Mouse (Mus musculus) olfactory bulb, adult 2 months (tissue): Measurements from ENCODE around the gene Ctnnd2. TPM values are rescaled to one million over a fixed set of nuclear protein-coding genes. Genes with fewer than 3 reads are reported as not detected.

ENCODE experiments used
- H3K27ac ChIP-seq: fragments of 200-500 bp; 2 replicates; pipeline ENCODE4 v1.5.1; 2012; ENCODE audit warnings: low read depth, low read length; ENCODE audit not compliant: insufficient read depth
- H3K4me1 ChIP-seq: fragments of 200-500 bp; 2 replicates; pipeline ENCODE4 v1.6.1; 2012; ENCODE audit warnings: low read length; ENCODE audit not compliant: control insufficient read depth, insufficient read depth
- H3K4me3 ChIP-seq: fragments of 200-500 bp; 2 replicates; pipeline ENCODE4 v1.5.1; 2012; ENCODE audit warnings: mild to moderate bottlenecking, low read depth, low read length, moderate library complexity; ENCODE audit not compliant: insufficient read depth
- CTCF ChIP-seq: fragments of 200-500 bp; IDR thresholded peaks from 2 replicates; pipeline ENCODE4 v1.5.1; 2012; ENCODE audit warnings: low read depth, mild to moderate bottlenecking, low read length, moderate library complexity; ENCODE audit not compliant: insufficient read depth
- POLR2A ChIP-seq: fragments of 200-500 bp; IDR thresholded peaks from 2 replicates; pipeline ENCODE4 v1.6.1; 2012; ENCODE audit warnings: mild to moderate bottlenecking, low read depth, low read length, moderate library complexity; ENCODE audit not compliant: insufficient read depth
- WGBS: fragments of 180-500 bp; shearing (Covaris S2); methylation state at CpG from one replicate; pipeline ENCODE4 v1.1.7; 2018; 5-methylcytosine and 5-hydroxymethylcytosine counted together
- polyA plus RNA-seq: library from polyadenylated mRNA; stranded (reverse); fragments of >200 nt; gene quantifications from 2 replicates; pipeline ENCODE4 v1.2.4, GENCODE M21; 2012; ENCODE audit warnings: low replicate concordance; ENCODE audit not compliant: missing spikeins, insufficient read depth, insufficient read length

The Ctnnd2 gene
- polyA plus RNA-seq, 1 experiment = not detected

- Histone ChIP-seq H3K27ac (no peak overlapping the region), H3K4me1 (peaks cover 4% of the 10 kb centered on the region), H3K4me3 (no peak overlapping the region)
- TF ChIP-seq POLR2A = no peak
- TF ChIP-seq CTCF = no peak
- WGBS = 6% methylated on average over 6 of the region's 6 CpGs
These were observed 568.3 kb downstream of the Ctnnd2 start for GRCm38 (mm10) chr15:30740728-30741127.

- Histone ChIP-seq H3K4me1 (peaks cover 2% of the 10 kb centered on the region; the same call in 1 of the 2 replicates), H3K27ac (no peak overlapping the region), H3K4me3 (no peak overlapping the region)
- WGBS = 87% methylated on average over 2 of the region's 2 CpGs
- TF ChIP-seq POLR2A (no peak), CTCF (no peak)
These were observed 585.6 kb downstream of the Ctnnd2 start for GRCm38 (mm10) chr15:30757991-30758390.

- Histone ChIP-seq H3K27ac (no peak overlapping the region), H3K4me3 (no peak overlapping the region), H3K4me1 (peaks cover 4% of the 10 kb centered on the region; the same call in 1 of the 2 replicates)
- TF ChIP-seq POLR2A (no peak), CTCF (no peak)
- WGBS = 82% methylated on average over 5 of the region's 5 CpGs
These were observed 589.8 kb downstream of the Ctnnd2 start for GRCm38 (mm10) chr15:30762211-30762610.

GRCm38 (mm10) chr15:30762695-30763285, 590.4 kb downstream of the Ctnnd2 start:
- Histone ChIP-seq H3K27ac (no peak overlapping the region), H3K4me1 (peaks cover 4% of the 10 kb centered on the region; the same call in 1 of the 2 replicates), H3K4me3 (no peak overlapping the region)
- WGBS = 64% methylated on average over 1 of the region's 1 CpGs
- TF ChIP-seq CTCF (no peak), POLR2A (no peak)

GRCm38 (mm10) chr15:30776931-30777330, 604.5 kb downstream of the Ctnnd2 start:
- Histone ChIP-seq H3K4me1 (no peaks in the 10 kb centered on the region), H3K4me3 (no peak overlapping the region), H3K27ac (no peak overlapping the region)
- TF ChIP-seq CTCF (no peak), POLR2A (no peak)
- WGBS = 92% methylated on average over 7 of the region's 7 CpGs

- WGBS = 85% methylated on average over 5 of the region's 5 CpGs
These were observed 605.4 kb downstream of the Ctnnd2 start for GRCm38 (mm10) chr15:30777801-30778200.

GRCm38 (mm10) chr15:30779903-30780302, 607.5 kb downstream of the Ctnnd2 start:
- H3K4me3 ChIP-seq = no peak overlapping the region
- H3K4me1 ChIP-seq = no peaks in the 10 kb centered on the region
- no peak for TF ChIP-seq CTCF
- no peak for TF ChIP-seq POLR2A
- WGBS = 88% methylated on average over 1 of the region's 1 CpGs
- no peak overlapping the region for H3K27ac ChIP-seq

More at GRCm38 (mm10) chr15:30777801-30778200, 605.4 kb downstream of the Ctnnd2 start:
- Histone ChIP-seq H3K4me1 (no peaks in the 10 kb centered on the region), H3K4me3 (no peak overlapping the region), H3K27ac (no peak overlapping the region)
- TF ChIP-seq POLR2A (no peak), CTCF (no peak)

GRCm38 (mm10) chr15:30780977-30781376, 608.6 kb downstream of the Ctnnd2 start:
- Histone ChIP-seq H3K27ac (no peak overlapping the region), H3K4me1 (no peaks in the 10 kb centered on the region), H3K4me3 (no peak overlapping the region)
- TF ChIP-seq CTCF = no peak
- no peak for TF ChIP-seq POLR2A

- Histone ChIP-seq H3K27ac (no peak overlapping the region), H3K4me3 (no peak overlapping the region), H3K4me1 (no peaks in the 10 kb centered on the region)
- 83% methylated on average over 5 of the region's 5 CpGs for WGBS
- TF ChIP-seq POLR2A (no peak), CTCF (no peak)
These were observed 613.4 kb downstream of the Ctnnd2 start for GRCm38 (mm10) chr15:30785706-30786320.
